Mouse (Mus musculus) c-Kit-positive CD71-negative TER-119-negative erythroid progenitor cells, embryonic 14.5 days (primary cell): ENCODE results near the gene Tmem56.

ENCODE experiments used
- DNase-seq: peaks from one replicate; pipeline ENCODE4 v3.0.0-alpha.2; 2013; ENCODE audit warnings: low read depth

Tmem56 gene

GRCm38 (mm10) chr3:121282998-121283397 is at the start of gene Tmem56:
TSS of gene Tmem56 (minus strand) at chr3:121283098.
- no peak for DNase-seq

- no peak for DNase-seq
Observed at GRCm38 (mm10) chr3:121330244-121330646, 47.3 kb upstream of the Tmem56 start.

- no peak for DNase-seq
Observed at GRCm38 (mm10) chr3:121329647-121330046, 46.7 kb upstream of the Tmem56 start.

GRCm38 (mm10) chr3:121327406-121327805 is 44.5 kb upstream of the Tmem56 start:
- no peak for DNase-seq

- no peak for DNase-seq
Observed at GRCm38 (mm10) chr3:121323371-121323770, 40.5 kb upstream of the Tmem56 start.

GRCm38 (mm10) chr3:121320896-121321295 is 38.0 kb upstream of the Tmem56 start:
- DNase-seq, result no peak

- no peak for DNase-seq
Observed at GRCm38 (mm10) chr3:121319906-121320305, 37.0 kb upstream of the Tmem56 start.

GRCm38 (mm10) chr3:121315498-121315897 is 32.6 kb upstream of the Tmem56 start:
- DNase-seq, result no peak

GRCm38 (mm10) chr3:121314149-121314548 is 31.3 kb upstream of the Tmem56 start:
- DNase-seq, result no peak

GRCm38 (mm10) chr3:121312979-121313378 is 30.1 kb upstream of the Tmem56 start:
- DNase-seq, result no peak

GRCm38 (mm10) chr3:121312426-121312825 is 29.5 kb upstream of the Tmem56 start:
- no peak for DNase-seq

GRCm38 (mm10) chr3:121309896-121310714 is 27.2 kb upstream of the Tmem56 start:
- DNase-seq, result no peak

- no peak for DNase-seq
Observed at GRCm38 (mm10) chr3:121309429-121309828, 26.5 kb upstream of the Tmem56 start.

- no peak for DNase-seq
Observed at GRCm38 (mm10) chr3:121308935-121309334, 26.0 kb upstream of the Tmem56 start.

GRCm38 (mm10) chr3:121307532-121308234 is 24.8 kb upstream of the Tmem56 start:
- peak; percentile 71 for DNase-seq

GRCm38 (mm10) chr3:121306641-121307040 is 23.7 kb upstream of the Tmem56 start:
- no peak for DNase-seq

GRCm38 (mm10) chr3:121294200-121294599 is 11.3 kb upstream of the Tmem56 start:
- no peak for DNase-seq

GRCm38 (mm10) chr3:121291560-121292258 is 8.8 kb upstream of the Tmem56 start, which contains the start of gene Alg14:
TSS of gene Alg14 (plus strand) at chr3:121291773.
- DNase-seq, result peak; percentile 95

GRCm38 (mm10) chr3:121291225-121291559 is 8.3 kb upstream of the Tmem56 start:
- DNase-seq, result no peak

GRCm38 (mm10) chr3:121290681-121291080 is 7.8 kb upstream of the Tmem56 start:
- no peak for DNase-seq

- DNase-seq, result no peak
Observed at GRCm38 (mm10) chr3:121287151-121287550, 4.3 kb upstream of the Tmem56 start.

- DNase-seq, result no peak
Observed at GRCm38 (mm10) chr3:121285219-121285618, 2.3 kb upstream of the Tmem56 start.

- no peak for DNase-seq
Observed at GRCm38 (mm10) chr3:121279679-121280078, 3.2 kb downstream of the Tmem56 start.
